Mouse (Mus musculus): ENCODE measurements around the gene Gm11562. TPM values are rescaled to one million over a fixed set of nuclear protein-coding genes. Genes with fewer than 3 reads are reported as not detected.

The Gm11562 gene
- total RNA-seq, 2 experiments from 2014 or later = not detected

DNA sequence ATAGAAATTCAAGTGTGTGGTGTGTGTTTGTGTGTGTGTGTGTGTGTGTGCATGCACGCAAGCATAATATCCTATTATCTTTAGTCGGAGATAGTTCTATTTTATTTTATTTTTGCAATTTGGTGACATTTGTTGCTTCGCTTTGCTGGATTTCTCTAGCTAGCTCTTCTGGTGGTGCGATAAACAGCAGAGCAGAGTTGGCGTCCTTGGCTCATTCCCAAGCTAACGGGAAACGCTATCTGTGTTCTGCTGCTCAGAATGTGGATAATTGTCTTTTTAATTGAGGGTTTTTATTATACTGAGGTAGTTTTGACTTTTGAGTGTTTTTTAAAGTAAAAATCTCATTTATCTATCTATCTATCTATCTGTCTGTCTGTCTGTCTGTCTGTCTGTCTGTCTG, 35.1 kb downstream of the Gm11562 start:
- DNase-seq (ENCODE audit: low spot score in 2 of 2) = no peak

- DNase-seq (ENCODE audit: low spot score in 2 of 2) = no peak
These were observed 37.0 kb downstream of the Gm11562 start, which contains the start of gene Krtap1-4 for GRCm38 (mm10) chr11:99583245-99583704. Gene Krtap1-4 (minus strand): TSS chr11:99583654.

DNA sequence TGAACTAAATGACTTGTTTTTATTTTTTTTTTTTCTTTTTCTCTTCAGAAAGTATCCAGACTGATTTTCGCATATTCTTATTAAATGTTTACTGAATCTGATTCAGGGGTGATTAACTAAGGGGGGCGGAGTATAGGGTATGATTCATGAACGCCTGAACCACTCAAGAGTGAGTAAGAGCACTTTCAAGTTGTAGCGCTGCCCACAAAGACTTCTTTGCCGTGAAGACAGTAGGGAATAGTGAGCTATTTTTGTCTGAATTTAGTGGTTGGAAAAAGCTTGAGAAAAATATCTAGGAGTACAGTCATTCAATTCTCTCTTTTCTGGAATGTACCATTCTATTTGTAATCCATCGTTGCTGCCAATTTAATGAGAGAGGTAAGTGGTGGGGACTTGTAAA, 38.7 kb downstream of the Gm11562 start:
- no peak for DNase-seq (ENCODE audit: low spot score in 2 of 2)

DNA sequence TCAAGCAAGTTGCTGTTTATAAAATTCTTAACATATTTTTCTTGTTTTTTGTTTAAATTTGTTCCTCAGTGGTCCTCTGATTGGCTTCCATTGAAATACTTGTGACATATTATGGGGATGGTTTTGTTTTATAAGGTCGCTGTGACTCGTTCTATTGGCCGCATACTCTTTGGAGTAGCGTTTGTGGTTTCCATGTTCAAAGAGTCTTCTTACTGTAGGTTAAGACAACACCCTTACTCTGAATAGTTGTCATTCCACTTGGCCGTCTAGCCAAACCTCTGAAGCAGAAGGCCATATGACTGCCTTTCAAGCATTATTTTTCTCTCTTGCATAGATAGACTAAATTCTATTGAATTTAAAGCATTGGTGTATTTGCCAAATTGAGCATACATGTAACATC, 39.2 kb downstream of the Gm11562 start:
- DNase-seq (ENCODE audit: low spot score in 2 of 2) = no peak

DNA sequence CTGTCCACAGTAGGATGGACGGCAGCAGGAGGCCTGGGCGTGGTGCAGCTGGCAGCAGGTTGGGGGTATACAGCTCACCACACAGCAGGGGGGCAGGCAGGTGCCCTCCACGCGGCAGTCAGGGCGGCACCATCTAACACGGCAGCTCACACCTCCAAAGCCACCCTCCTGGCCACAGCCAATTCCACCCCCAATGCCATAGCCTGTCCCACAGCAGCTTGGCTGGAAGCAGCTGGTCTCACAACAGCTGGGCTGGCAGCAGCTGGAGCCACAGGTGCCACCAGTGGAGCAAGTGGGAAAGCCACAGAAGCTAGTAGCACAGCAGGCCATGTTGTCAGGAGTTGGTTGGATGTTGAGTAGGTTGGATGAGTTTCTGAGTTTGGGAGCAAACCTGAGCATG, 39.6 kb downstream of the Gm11562 start, which contains the start of gene Krtap1-5:
TSS of gene Krtap1-5 (minus strand) at position 381 of the 400 bp plus-strand sequence.
- no peak for DNase-seq (ENCODE audit: low spot score in 2 of 2)

GRCm38 (mm10) chr11:99574106-99574505, 46.1 kb downstream of the Gm11562 start:
- peak; percentile 48 to 56 for DNase-seq (ENCODE audit: low spot score in 2 of 2)

DNA sequence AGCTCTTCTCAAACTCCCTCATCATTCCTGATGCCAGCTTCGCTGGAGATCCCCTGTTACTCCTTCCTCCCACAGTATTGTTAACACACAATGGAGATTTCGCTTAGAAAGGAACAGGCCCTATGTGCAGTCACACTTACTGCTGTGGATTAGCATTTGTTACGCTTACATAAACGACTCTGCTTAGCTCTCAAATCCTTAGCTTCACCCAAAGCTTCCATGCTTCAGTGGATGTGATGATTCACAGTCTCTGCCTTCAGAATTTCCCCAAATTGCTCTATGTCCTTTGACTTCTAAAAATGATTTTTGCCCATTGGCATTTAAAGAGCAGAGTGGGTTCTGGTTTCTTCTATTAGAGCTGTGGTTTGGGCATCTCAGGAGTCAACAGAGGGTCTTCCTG, 47.1 kb downstream of the Gm11562 start:
- DNase-seq (ENCODE audit: low spot score in 2 of 2) = no peak

Other genes starting within 250 kb of the Gm11562 start
- gene Krt28, start 245.5 kb downstream of the Gm11562 start, total RNA-seq (2021) = not detected
- gene Krt10, start 231.1 kb downstream of the Gm11562 start, total RNA-seq (2021) = 1 to 10 TPM; 7.6 to 8.2 TPM
- gene Krt12, start 198.2 kb downstream of the Gm11562 start, total RNA-seq (2021) = not detected
- under 1 TPM in 1 of 2 experiments, not detected in 1; 0.32 TPM for gene Krt20, start 182.3 kb downstream of the Gm11562 start, total RNA-seq (2021)
- gene Krt23, start 127.3 kb downstream of the Gm11562 start, total RNA-seq (2021) = under 1 TPM in 1 of 2 experiments, not detected in 1; 0.16 TPM
- not detected for gene Krt39, start 99.1 kb downstream of the Gm11562 start, total RNA-seq (2021)
- not detected for gene Krt40, start 77.3 kb downstream of the Gm11562 start, total RNA-seq (2021)
- not detected for gene Krtap3-3, start 69.6 kb downstream of the Gm11562 start, total RNA-seq (2021)
- gene Krtap3-2, start 63.6 kb downstream of the Gm11562 start, total RNA-seq (2021) = not detected
- gene Gm11939, start 61.0 kb downstream of the Gm11562 start, total RNA-seq (2021) = not detected
- not detected for gene Krtap3-1, start 53.8 kb downstream of the Gm11562 start, total RNA-seq (2021)
- gene Krtap1-5, start 39.4 kb downstream of the Gm11562 start, total RNA-seq (2021) = not detected
- gene Krtap1-4, start 36.8 kb downstream of the Gm11562 start, total RNA-seq (2021) = not detected
- not detected for gene Krtap1-3, start 29.1 kb downstream of the Gm11562 start, total RNA-seq (2021)
- gene Krtap9-3, start 22.3 kb downstream of the Gm11562 start, total RNA-seq (2021) = not detected
- gene Gm11938, start 17.1 kb downstream of the Gm11562 start, total RNA-seq (2021) = not detected
- gene Gm11937, start 10.2 kb downstream of the Gm11562 start, total RNA-seq (2021) = not detected
- not detected for gene Krtap2-4, start 5.6 kb downstream of the Gm11562 start, total RNA-seq (2021)
- not detected for gene Krtap4-1, start 7.8 kb upstream of the Gm11562 start, total RNA-seq (2021)
- not detected for gene Krtap4-2, start 14.6 kb upstream of the Gm11562 start, total RNA-seq (2021)
- gene Krtap4-7, start 23.7 kb upstream of the Gm11562 start, total RNA-seq (2021) = not detected
- gene Gm11555, start 29.8 kb upstream of the Gm11562 start, total RNA-seq (2021) = not detected
- gene Gm11563, start 38.5 kb upstream of the Gm11562 start, total RNA-seq (2021) = not detected
- not detected for gene Krtap4-6, start 45.5 kb upstream of the Gm11562 start, total RNA-seq (2021)
- gene Gm14190, start 70.3 kb upstream of the Gm11562 start, total RNA-seq (2021) = not detected
- gene Gm14180, start 113.9 kb upstream of the Gm11562 start, total RNA-seq (2021) = not detected
- gene Gm11595, start 152.5 kb upstream of the Gm11562 start, total RNA-seq (2021) = not detected
- gene Krtap4-8, start 160.3 kb upstream of the Gm11562 start, total RNA-seq (2021) = not detected
- not detected for gene Krtap4-9, start 164.8 kb upstream of the Gm11562 start, total RNA-seq (2021)
- not detected for gene Gm11596, start 173.0 kb upstream of the Gm11562 start, total RNA-seq (2021)
- not detected for gene Gm11569, start 178.5 kb upstream of the Gm11562 start, total RNA-seq (2021)
- not detected for gene Gm11554, start 184.0 kb upstream of the Gm11562 start, total RNA-seq (2021)
- not detected for gene Krtap4-13, start 189.5 kb upstream of the Gm11562 start, total RNA-seq (2021)
- gene Gm11564, start 195.2 kb upstream of the Gm11562 start, total RNA-seq (2021) = not detected
- gene 2300003K06Rik, start 217.6 kb upstream of the Gm11562 start, total RNA-seq (2021) = not detected
- gene Krtap4-16, start 231.2 kb upstream of the Gm11562 start, total RNA-seq (2021) = not detected
- gene Gm11568, start 237.5 kb upstream of the Gm11562 start, total RNA-seq (2021) = not detected
- gene Gm11559, start 244.0 kb upstream of the Gm11562 start, total RNA-seq (2021) = not detected

All from gastrocnemius, postnatal 4 days (tissue).